Mouse (Mus musculus) frontal cortex, postnatal 10 days (tissue): ENCODE measurements around the gene Cdk8.

Source experiments
- DNase-seq, 2 experiments: peaks; one replicate each; pipeline ENCODE4 v3.0.0; 2022; ENCODE audit warnings: low spot score in 2 of 2, mixed read lengths in 1 of 2

The Cdk8 gene

DNA sequence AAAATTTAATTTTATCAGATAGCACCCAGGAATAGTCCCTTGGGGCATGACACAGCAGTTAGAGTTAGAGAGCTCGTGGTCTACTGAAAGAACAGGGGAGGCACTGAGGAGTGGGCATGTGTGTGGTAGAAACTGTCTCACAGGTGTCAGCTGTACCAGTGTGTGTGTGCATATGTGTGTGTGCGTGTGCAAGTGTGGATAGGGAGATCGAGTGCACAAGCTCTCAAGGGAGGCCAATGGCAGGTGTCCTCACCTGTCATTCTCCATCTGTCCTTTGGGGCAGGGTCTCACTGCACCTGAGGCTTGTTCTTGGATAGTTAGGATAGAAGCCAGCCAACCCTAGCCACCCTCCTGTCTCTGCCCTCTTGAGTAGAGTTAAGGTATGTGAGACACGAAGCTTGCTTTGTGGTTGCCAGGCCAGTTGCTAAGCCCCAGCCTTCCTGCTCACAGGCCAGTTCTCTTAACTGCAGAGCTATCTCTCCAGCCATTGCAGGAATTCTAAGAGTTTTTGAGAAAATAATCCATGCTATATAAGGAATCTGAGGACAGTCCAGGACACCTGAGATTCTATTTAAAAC lies 50.3 kb downstream of the Cdk8 start:
- no peak for DNase-seq

DNA sequence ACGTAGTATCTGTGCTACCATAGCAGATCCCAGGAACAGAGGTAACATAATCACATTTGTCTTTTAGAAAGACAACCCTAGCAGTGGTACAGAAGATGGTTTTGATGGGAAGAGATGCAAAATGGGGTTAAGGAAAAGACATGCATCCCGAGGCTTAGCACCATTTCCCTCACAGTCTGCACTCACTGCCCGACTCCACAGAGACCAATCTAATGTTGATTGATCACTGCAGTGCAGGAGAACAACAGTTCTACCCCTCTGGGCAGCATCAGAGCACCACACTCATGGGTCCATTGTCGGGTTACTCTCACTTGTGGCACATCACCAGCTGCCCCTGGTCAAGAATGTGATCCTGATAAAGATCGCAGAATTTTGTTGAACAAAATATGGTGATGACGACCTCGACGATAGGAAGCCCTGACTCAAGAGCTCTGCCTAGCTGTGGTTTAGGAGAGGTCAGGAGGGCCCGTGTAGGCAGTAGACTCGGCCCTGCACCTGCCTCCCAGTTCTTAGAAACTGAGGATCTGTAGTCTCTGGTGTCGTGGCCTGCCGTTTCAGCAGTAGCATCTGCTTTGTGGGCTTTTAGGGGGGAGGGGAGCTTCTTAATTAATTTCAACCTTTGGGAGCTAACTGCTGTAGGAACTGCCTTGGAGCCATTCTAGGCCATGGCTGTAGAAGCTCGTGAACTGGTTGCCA lies 51.0 kb downstream of the Cdk8 start:
- DNase-seq = no peak

GRCm38 (mm10) chr5:146283899-146284298 lies 52.9 kb downstream of the Cdk8 start:
- no peak for DNase-seq

DNA sequence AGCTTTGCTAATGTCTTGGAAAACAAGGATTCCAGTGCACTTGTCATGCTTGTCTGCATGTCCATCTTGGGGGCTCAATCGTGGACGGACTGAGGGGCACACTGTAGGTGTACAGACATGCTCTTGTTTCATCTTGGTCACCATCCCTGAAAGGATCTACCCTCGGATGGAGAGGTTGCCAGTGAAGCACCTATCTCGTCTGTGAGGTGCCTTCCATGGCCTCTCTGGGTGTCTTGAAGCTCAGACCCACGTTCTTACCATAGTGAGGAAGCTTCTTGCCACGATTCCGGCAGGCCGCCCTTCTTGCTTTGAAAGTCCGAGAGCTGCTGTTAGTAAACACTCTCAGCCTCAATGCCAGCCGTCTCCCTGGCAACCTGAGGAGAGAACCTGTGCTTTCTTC lies 56.4 kb downstream of the Cdk8 start:
- no peak for DNase-seq

DNA sequence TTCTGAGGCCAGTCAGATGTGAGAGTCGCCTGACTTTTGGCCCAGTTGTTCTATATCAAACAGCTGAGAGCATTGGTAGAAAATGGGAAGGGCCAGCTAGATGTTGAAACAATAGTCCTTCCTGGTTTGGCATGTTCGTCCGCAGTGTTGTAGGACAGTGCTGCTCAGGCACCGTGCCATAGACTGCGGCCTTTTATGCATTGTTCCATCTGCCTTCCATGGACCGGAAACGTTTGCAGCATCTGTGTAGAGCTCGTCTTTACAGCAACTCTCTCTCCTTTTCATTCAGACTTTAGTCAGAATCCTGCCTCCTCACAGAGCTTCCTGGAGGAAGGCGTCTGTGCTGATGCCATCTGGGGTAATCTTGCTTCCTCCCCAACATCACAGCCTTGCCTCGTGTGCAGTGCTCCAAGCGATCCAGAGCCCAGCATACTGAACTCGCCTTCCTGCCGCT lies 57.0 kb downstream of the Cdk8 start:
- no peak for DNase-seq

DNA sequence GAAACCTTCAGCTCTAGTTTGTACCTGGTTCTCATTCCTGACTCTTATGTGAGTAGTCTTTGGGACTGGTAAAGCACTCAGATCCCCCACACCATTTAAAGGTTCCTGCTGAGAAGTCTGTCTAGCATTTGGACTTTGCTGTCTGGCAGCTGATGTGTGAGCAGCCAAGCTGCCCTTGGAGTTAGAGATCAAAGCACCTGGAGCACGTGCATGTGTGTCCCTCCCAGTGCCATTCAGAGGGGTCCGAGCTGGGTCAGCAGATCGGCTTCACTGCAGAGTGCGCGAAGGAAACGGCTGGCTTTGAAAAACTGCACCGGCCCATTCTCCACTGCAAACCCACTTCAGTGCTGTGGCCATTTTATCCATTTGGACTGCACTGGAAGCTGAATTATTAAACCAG lies 58.9 kb downstream of the Cdk8 start:
- no peak for DNase-seq

DNA sequence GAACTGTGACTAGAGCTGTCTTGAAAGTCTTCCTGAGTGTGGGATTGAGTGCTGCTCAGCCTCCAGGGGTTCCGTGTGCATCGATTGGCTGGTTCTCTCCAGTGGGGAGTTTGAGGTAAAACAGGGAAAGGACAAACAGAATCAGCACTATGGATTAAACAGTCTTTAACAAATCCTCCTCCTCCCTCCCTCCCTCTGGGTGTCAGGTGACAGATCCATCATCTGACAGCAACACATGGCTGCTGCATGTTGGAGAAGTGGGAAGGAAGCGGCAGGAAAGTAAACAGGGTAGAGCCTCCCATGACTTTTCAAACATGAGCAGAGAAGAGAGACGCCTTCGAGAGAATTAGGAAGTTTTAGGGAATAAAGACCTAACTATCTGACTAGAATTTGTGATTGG lies 59.4 kb downstream of the Cdk8 start:
- DNase-seq = no peak

DNA sequence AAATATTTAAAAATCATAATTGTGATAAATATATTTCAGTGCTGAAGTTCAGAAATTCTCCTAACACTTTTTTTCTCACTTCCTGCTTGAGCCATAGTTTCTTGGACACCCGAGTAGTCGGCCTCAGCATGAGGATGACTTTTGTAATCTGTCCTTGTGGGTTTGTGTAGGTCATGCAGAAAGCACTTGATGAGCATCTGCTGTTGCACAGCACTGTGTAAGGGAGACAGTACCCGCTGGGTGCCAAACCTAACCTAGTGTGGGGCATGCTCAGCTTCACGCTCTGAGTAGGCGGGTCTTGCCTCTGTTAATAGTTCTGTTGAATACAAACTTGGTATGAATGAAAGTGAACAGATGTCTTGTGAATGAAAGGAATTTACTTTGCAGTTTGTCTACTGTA lies 60.5 kb downstream of the Cdk8 start:
- DNase-seq = no peak

DNA sequence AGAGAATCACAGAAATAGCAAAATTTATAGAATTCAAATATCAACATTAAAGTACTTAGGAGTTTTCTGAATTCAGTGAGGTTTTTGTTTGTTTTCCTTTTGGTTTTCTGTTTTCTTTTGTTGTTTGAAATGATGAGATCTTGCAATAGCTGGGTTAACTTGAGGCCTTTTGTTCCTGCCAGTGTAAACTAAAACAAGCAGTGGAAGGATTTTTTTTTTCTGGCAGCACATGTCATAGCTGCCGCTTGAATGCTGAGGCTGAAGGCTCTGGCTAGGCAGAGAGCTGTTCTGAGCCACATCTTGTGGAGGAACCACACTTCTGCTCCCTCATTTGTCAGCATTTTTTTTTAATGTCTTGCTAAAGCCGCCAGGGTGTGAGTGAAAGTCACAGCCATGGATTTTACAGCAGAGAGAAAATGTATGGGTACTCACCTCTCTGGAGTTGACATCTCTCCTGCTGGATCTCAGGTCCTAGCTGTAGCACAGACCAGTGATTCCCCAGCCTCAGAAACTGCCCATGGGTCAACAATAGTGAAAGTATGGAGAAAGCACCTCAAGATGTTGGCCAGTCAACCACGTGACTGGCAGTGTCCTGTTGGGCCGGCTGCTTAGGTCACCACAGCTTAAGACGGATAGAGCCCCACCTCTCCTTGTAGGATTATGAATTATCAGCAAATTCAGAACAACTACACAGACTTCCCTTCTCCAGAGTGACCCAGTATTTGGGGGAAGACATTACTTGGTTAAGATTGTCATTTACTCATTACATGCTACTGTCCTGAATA lies 62.1 kb downstream of the Cdk8 start:
- DNase-seq = no peak

- no peak for DNase-seq
Observed at GRCm38 (mm10) chr5:146293919-146294700, 63.1 kb downstream of the Cdk8 start.

- no peak for DNase-seq
Observed at GRCm38 (mm10) chr5:146294834-146295233, 63.8 kb downstream of the Cdk8 start.

- DNase-seq = no peak
Observed at GRCm38 (mm10) chr5:146298807-146299519, 67.9 kb downstream of the Cdk8 start.

GRCm38 (mm10) chr5:146299520-146299870 lies 68.5 kb downstream of the Cdk8 start:
- peak; percentile 36 to 49 for DNase-seq

DNA sequence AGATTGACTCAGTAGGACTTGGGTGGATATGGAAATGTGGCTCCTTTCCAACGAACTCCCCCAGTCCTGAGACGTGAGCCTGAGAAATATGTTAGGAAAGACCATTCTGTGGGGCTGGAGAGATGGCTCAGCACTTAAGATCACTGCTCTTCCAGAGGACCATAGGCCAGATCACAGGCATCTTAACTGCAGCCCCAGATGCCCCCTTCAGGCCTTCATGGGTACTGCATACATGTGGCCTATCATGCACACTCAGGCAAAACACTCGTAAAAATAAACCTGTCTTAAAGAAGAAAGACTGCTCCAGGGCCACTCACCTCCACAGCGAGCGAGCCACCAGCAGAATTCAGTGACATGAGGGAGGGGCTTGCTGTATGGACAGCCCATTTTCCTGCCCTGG lies 72.4 kb downstream of the Cdk8 start:
- peak; percentile 29 to 63 for DNase-seq

GRCm38 (mm10) chr5:146307046-146307743 lies 76.2 kb downstream of the Cdk8 start:
- DNase-seq = no peak

- DNase-seq = no peak
Observed at GRCm38 (mm10) chr5:146307744-146308096, 76.7 kb downstream of the Cdk8 start.

DNA sequence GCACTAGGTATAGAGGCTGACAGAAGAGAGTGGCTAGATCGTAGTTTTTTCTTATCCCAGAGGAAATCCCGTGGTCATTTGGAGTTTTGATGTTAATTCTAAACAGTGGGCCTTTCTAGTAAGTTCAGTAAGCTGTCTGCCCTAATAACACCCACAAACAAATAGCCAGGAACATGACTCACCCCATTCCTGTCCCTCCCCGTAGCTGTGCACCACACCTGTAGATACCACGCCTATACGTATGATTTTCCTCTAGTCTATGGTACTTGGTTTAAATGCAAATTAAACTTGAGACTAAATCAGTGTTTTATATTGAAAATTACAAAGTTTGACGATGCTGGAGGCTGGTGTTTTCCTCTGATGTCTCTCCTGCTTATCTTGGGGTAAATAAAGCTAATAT lies 83.5 kb downstream of the Cdk8 start:
- no peak for DNase-seq

DNA sequence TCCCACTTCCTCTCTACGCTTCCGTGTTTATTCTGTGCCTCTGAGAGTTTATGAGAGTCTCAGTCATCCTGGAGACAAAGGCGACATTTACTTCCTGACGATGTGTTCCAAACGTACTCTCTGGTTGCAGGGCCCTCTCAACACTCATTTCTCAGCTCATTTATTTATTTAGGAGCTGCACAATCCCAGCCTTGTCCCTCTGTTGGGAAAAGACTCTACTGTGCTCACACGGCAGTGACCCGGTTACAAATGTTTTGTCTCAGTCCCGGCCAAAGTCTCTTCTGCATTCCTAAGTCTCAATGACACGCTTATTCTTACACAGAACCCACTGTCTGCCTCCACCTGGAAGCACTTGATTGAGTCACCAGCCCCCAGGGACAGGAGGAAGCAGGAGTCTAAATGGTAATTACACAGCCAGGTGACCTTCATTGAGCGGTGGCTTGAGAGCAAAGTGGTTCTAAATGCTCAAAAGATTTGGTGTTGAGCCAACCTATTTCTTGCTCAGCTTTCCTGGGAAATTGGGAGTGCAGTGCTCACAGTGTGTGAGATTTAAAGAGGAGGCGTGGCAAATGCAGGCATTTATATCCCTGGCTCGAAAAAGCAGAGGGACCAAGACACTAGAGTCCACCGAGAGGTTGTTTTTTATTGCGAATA lies 84.4 kb downstream of the Cdk8 start:
- peak in 1 of 2 experiments; percentile 37 for DNase-seq

GRCm38 (mm10) chr5:146316316-146316715 lies 85.3 kb downstream of the Cdk8 start:
- no peak for DNase-seq

- no peak for DNase-seq
Observed at GRCm38 (mm10) chr5:146318051-146318450, 87.0 kb downstream of the Cdk8 start.
